Mouse (Mus musculus) ES-Bruce4 (cell line): ENCODE data around the gene Ankrd33. TPM values are rescaled to one million over a fixed set of nuclear protein-coding genes. Genes with fewer than 3 reads are reported as not detected.

Experiments
- H3K27ac ChIP-seq: 2 replicates; pipeline ENCODE4 v1.5.1; 2012; ENCODE audit warnings: low read length, inconsistent platforms; ENCODE audit not compliant: insufficient read depth
- H3K27me3 ChIP-seq: 2 replicates; pipeline ENCODE4 v1.6.1; 2012; ENCODE audit warnings: mild to moderate bottlenecking, low read length, inconsistent platforms; ENCODE audit not compliant: control insufficient read depth, poor library complexity, insufficient read depth, severe bottlenecking
- H3K36me3 ChIP-seq: 2 replicates; pipeline ENCODE4 v1.6.1; 2012; ENCODE audit warnings: inconsistent platforms, mild to moderate bottlenecking, low read length, moderate library complexity; ENCODE audit not compliant: control insufficient read depth, poor library complexity, insufficient read depth, severe bottlenecking
- H3K4me1 ChIP-seq: one replicate; pipeline ENCODE4 v1.8.1; 2011; ENCODE audit warnings: low read length; ENCODE audit not compliant: control insufficient read depth, insufficient read depth
- H3K4me3 ChIP-seq: 2 replicates; pipeline ENCODE4 v1.5.1; 2011; ENCODE audit warnings: low read depth, mild to moderate bottlenecking, low read length
- H3K9ac ChIP-seq: 2 replicates; pipeline ENCODE4 v1.6.1; 2012; ENCODE audit warnings: low read depth, mild to moderate bottlenecking, inconsistent platforms; ENCODE audit not compliant: poor library complexity, severe bottlenecking
- H3K9me3 ChIP-seq: replicated peaks from 2 replicates; pipeline ENCODE4 v1.6.1; 2012; ENCODE audit warnings: mild to moderate bottlenecking, low read length, inconsistent platforms; ENCODE audit not compliant: control insufficient read depth, poor library complexity, insufficient read depth, severe bottlenecking
- CTCF ChIP-seq: IDR thresholded peaks from one replicate; pipeline ENCODE4 v1.8.1; 2011; ENCODE audit warnings: low read depth, low read length
- EP300 ChIP-seq: IDR thresholded peaks from 2 replicates; pipeline ENCODE4 v1.6.1; 2011; ENCODE audit warnings: low read depth, low read length; ENCODE audit not compliant: insufficient read depth
- POLR2A ChIP-seq: IDR thresholded peaks from one replicate; pipeline ENCODE4 v1.8.1; 2011; ENCODE audit warnings: low read length; ENCODE audit not compliant: insufficient read depth
- polyA plus RNA-seq: library from polyadenylated mRNA; stranded (reverse); fragments of >200 nt; gene quantifications from 2 replicates; pipeline ENCODE4 v1.2.4, GENCODE M21; 2011; ENCODE audit warnings: low read depth; ENCODE audit not compliant: missing spikeins, insufficient read depth, insufficient read length

The Ankrd33 gene
- polyA plus RNA-seq, 1 experiment = not detected

GRCm38 (mm10) chr15:101131498-101131897, 15.9 kb downstream of the Ankrd33 start:
- no peaks in the 10 kb centered on the region for H3K27me3 ChIP-seq
- no peak for TF ChIP-seq CTCF
- TF ChIP-seq EP300 = no peak
- TF ChIP-seq POLR2A = no peak
- no peaks in the 10 kb centered on the region for H3K36me3 ChIP-seq
- H3K9me3 ChIP-seq = no peaks in the 10 kb centered on the region
- H3K9ac ChIP-seq = no peak overlapping the region
- no peak overlapping the region for H3K4me3 ChIP-seq
- no peak overlapping the region for H3K27ac ChIP-seq
- H3K4me1 ChIP-seq = peaks cover 8% of the 10 kb centered on the region

- Histone ChIP-seq H3K36me3 (no peaks in the 10 kb centered on the region), H3K4me3 (no peak overlapping the region), H3K27ac (no peak overlapping the region), H3K9me3 (no peaks in the 10 kb centered on the region), H3K4me1 (peaks cover 8% of the 10 kb centered on the region), H3K9ac (no peak overlapping the region), H3K27me3 (no peaks in the 10 kb centered on the region)
- TF ChIP-seq CTCF (no peak), POLR2A (no peak), EP300 (no peak)
Measured at GRCm38 (mm10) chr15:101132041-101132440, 16.5 kb downstream of the Ankrd33 start.

- H3K4me1 ChIP-seq = peaks cover 8% of the 10 kb centered on the region
- TF ChIP-seq EP300 = no peak
- no peak for TF ChIP-seq CTCF
- TF ChIP-seq POLR2A = no peak
- H3K4me3 ChIP-seq = no peak overlapping the region
- H3K9ac ChIP-seq = no peak overlapping the region
- H3K36me3 ChIP-seq = no peaks in the 10 kb centered on the region
- H3K27ac ChIP-seq = no peak overlapping the region
- H3K9me3 ChIP-seq = no peaks in the 10 kb centered on the region
- H3K27me3 ChIP-seq = no peaks in the 10 kb centered on the region
Measured at GRCm38 (mm10) chr15:101132761-101133160, 17.2 kb downstream of the Ankrd33 start.

- Histone ChIP-seq H3K4me3 (no peak overlapping the region), H3K36me3 (no peaks in the 10 kb centered on the region), H3K9me3 (no peaks in the 10 kb centered on the region), H3K4me1 (peaks cover 8% of the 10 kb centered on the region), H3K27ac (no peak overlapping the region), H3K9ac (no peak overlapping the region), H3K27me3 (no peaks in the 10 kb centered on the region)
- no peak for TF ChIP-seq EP300
- no peak for TF ChIP-seq CTCF
- no peak for TF ChIP-seq POLR2A
Measured at GRCm38 (mm10) chr15:101133993-101134704, 18.6 kb downstream of the Ankrd33 start.

GRCm38 (mm10) chr15:101135405-101135804, 19.9 kb downstream of the Ankrd33 start:
- no peaks in the 10 kb centered on the region for H3K27me3 ChIP-seq
- no peak overlapping the region for H3K9ac ChIP-seq
- no peak overlapping the region for H3K4me3 ChIP-seq
- H3K36me3 ChIP-seq = no peaks in the 10 kb centered on the region
- H3K9me3 ChIP-seq = no peaks in the 10 kb centered on the region
- no peak for TF ChIP-seq POLR2A
- TF ChIP-seq EP300 = no peak
- TF ChIP-seq CTCF = no peak
- peaks cover 8% of the 10 kb centered on the region for H3K4me1 ChIP-seq
- no peak overlapping the region for H3K27ac ChIP-seq

- no peak overlapping the region for H3K9ac ChIP-seq
Measured at GRCm38 (mm10) chr15:101137455-101137854, 21.9 kb downstream of the Ankrd33 start.

More at GRCm38 (mm10) chr15:101137455-101137854, 21.9 kb downstream of the Ankrd33 start:
- H3K27me3 ChIP-seq = no peaks in the 10 kb centered on the region
- no peak overlapping the region for H3K27ac ChIP-seq
- H3K4me3 ChIP-seq = peak overlapping the region; percentile 4; the same call in 1 of the 2 replicates
- TF ChIP-seq EP300 (no peak), CTCF (no peak), POLR2A (no peak)
- no peaks in the 10 kb centered on the region for H3K36me3 ChIP-seq
- H3K9me3 ChIP-seq = no peaks in the 10 kb centered on the region
- peaks cover 8% of the 10 kb centered on the region for H3K4me1 ChIP-seq
